Mouse (Mus musculus) heart, postnatal 0 days (tissue): Measurements from ENCODE around the gene Timp4.

Experiments
- CTCF ChIP-seq: IDR thresholded peaks from 2 replicates; pipeline ENCODE4 v1.5.1; 2016; ENCODE audit warnings: antibody characterized with exemption, control low read depth, low read depth
- EP300 ChIP-seq: IDR thresholded peaks from 2 replicates; pipeline ENCODE4 v1.6.1; 2016; ENCODE audit warnings: antibody characterized with exemption, low read depth

GRCm38 (mm10) chr6:115241939-115242338 is 10.1 kb downstream of the Timp4 start:
- TF ChIP-seq CTCF (no peak), EP300 (no peak)
